Mouse (Mus musculus) lung, postnatal 4 days (tissue): ENCODE measurements around the gene Macc1.
"Not testable (repeated sequence)": the region's sequence is repeated elsewhere in the genome, so short reads cannot be mapped to it uniquely, and the experiment has no call there.

Experiments
- DNase-seq, 2 experiments: peaks; one replicate each; pipeline ENCODE4 v3.0.0; 2021

The Macc1 gene

DNA sequence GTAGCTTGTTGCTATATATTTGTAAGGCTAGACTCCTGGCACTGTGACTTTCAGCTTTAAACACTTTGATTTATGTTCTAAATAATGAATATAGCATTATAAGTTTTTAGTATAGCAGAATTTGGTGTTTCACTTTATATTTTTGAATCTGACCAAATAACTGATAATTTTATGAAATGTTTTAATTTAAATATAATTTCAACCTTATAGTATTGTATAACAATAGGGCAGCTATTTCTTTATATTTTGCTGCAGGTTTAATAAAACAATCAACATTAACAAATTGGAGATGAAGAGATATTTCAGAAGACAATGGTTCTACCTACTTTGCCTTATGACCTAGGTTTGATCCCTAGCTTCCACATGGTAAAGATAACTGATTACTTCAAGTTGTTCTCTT is at the start of gene Macc1:
Macc1 (plus strand) TSS at position 301 of the 400 bp plus-strand sequence.
- no peak for DNase-seq

DNA sequence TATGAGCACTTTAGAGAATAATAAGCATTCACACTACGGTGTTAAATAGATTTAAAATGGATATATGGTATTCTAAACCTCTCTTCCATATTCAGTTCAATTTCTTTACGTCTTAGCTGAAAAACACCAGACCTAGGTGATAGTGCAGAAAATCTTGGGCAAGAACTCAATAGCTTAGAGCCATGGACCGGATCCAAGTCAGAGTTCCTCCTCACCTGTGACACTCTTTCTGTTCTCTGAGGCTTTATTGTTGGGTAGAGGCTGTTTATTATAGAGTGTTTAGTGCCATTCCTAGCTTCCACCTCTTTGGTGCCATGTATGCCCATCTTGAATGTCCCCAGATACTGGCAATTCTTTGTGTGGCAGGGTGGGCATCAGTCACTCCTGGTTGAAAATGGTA is 49.6 kb upstream of the Macc1 start:
- no peak for DNase-seq

DNA sequence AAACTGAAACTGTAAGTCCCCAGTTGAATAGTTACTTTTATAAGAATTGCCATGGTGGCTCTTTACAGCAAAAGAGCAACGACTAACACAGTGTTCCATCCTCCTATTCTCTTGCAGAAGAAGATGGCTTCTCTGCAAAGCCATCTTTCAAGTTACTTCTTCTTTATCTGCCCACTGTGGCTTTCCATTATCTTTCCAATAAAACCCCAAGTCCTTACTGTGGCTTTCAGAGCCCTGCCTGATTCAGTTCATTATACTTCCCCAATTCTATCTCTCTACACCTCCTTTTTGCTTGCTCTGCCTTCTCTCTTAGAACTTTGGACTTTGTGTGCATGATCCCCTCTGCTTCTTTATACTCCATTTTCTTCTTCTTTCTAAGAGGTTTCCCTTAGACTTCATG is 45.3 kb upstream of the Macc1 start:
- no peak for DNase-seq

DNA sequence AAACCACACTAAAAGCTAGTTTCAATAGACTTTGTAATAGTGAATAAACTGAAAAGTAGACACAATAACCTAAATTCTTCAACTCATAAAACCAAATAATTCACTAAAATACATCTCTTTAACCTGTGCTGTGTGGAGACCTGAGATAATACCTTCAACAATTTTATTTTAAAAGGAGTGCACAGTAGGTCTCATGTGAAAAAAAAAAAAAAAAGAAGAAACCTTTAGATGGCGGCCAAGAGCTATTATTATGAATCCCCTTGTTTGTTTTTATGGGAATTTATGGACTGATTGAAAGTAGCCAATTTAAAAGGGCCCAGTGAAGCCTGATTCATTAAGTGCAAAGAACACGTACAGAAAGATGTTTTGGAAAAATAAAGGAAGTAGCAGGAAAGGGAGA is 44.0 kb upstream of the Macc1 start:
- DNase-seq = no peak

DNA sequence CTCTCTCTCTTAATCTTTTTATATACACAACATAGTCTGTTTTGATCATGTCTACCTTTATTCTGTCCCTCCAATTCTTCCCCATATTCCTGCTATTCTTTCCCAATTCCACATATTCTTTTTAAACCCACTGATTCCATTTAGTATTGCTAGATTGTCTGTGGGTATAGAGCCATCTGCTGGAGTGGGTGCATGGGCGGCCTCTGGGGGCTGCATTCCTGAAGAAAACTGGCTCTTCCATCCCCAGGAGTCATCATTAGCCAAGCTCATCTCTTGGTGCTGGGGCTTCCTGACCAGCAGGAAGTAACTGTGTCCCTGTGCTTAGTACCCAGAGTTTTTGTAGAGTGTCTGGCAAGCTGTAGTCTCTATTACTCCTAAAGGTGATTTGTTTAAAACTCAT is 42.1 kb upstream of the Macc1 start:
- no peak for DNase-seq

DNA sequence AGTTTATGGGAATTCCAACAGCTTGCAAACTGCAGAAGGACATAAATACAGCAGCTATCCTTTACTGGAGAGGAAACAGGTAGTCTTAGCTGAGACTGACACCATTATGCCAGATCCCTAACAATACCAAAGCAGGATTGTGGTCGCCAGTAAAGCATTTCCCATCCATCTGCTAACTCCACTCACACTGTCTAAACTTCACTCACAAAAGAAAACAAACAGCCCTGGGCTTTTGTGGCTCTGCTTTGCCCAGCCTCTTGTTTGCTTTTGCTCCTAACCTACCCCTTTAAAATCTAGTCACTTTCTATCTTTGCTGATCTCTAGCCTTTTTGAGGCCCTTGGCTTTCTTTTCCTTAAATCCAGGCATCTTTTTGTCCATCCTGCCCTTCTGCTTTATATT is 40.5 kb upstream of the Macc1 start:
- no peak for DNase-seq

DNA sequence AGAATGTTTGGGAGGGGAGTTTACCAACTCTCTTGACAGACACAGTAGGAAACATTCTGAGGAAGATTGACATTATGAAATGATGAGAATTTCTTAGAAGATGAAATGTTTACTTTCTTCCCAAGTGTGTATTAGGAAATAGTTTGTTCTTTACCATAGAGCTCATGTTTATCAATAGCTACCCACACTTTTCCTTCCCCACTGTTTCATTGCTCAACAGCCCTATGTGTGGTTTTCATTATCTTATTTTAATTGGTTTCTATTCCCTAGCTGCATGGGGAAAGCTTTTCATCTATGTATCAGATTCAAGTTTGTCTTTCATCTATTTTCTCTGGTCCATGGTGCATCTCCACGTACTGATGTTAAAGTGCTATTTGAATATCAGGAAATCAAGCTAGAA is 37.8 kb upstream of the Macc1 start:
- no peak for DNase-seq

DNA sequence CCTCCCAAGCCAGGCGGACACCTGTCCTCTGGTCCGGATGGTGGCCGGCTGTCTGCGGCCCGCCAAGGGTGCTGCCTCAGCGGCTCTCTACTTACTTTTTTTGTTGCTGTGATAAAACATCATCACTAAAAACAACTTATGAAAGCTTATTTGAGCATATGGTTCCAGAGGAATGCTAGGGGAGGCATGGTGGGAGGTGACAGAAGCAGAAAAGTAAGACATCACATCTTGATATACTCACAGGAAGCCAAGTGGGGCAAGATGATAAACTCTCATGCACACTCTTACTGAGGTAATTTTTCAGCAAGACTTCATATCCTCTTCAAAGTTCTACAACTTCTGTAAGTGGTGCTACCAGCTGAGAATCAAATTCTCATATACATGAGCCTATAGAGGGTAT is 22.5 kb upstream of the Macc1 start:
- no peak for DNase-seq

DNA sequence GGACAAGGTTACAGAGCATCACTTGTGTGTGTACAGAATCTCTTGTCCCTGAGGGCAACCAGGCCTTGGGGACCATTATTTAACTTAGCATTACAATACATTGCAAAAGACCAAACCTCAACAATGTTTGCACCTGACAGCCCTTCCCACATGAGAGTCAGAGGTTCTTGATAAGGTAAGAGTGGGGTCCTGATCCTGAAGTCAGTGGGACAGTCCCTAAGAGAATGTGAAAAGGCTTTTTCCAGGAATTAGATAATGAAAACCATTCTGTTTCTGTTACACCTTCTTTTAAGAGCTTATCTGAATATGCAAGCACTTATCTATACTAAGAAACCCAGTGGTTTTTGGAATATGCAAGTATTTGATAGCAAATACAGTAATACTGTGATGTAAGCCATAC is 10.5 kb upstream of the Macc1 start:
- DNase-seq = no peak

DNA sequence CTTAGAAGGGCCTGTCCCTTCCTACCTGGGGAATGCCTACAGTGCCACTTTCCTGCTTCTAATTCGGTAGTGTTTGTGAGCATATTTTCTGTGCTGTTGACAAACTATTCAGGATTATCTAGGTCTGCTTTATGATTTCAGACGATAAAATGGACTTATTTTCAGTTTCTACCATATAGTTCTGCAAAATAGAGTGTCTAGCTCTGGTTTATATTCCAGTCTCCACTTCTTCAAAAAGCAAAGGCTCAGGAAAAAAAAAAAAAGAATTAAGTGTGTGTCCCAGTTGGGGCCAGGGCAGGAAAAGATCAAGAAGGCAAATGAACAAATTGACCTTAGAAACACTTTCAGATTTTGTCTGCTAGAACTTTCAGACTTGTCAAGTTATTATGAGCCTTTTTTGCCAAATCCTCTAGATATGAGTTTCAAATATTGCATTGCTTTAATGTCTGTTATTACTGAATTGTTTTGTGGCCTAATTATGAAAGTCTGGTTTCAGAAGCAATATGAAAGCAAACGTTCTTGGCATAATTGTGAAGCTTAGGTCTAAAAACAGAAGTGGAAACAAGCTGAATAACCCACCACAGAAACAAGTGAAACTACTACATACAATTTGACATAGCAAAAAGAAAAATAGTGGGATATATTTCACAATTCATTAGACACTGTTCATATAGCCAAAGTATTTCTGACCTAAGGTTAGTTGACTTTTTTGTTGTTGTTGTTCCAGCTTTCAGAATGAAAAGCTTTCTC is 881 bp upstream of the Macc1 start:
- DNase-seq = no peak

DNA sequence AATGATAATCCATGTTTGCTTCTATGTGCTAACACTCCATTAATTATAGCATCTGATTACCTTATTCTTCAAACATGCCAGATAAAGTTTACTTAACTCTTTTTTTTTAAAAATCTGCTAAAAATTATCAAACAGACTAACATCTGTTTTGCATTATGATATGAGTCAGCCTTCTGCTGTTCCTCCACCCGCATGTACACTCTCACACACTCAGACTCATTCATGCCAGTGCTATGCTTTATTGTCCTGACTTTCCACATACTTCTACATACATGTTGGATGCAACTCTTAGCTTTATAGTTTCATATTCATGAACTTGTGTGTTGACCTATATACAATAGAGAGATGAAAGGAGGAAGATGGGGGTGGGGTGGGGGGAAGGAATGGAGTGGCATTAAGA is 4.7 kb downstream of the Macc1 start:
- DNase-seq = no peak

DNA sequence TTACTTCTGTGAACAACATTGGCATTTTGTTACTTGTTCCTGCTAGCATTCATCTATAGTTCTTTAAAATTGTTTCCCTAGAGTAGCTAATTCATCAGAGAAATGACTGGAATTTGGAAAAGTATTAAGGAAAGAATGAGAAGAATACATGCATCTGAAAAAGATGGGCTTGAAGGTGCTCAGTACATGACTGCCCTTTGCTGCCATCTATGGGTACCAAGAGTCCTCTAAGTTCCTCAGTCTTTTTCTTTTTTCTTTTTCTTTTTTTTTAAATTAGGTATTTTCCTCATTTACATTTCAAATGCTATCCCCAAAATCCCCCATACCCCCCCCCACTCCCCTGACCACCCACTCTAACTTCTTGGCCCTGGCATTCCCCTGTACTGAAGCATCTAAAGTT is 11.3 kb downstream of the Macc1 start:
- DNase-seq = no peak

DNA sequence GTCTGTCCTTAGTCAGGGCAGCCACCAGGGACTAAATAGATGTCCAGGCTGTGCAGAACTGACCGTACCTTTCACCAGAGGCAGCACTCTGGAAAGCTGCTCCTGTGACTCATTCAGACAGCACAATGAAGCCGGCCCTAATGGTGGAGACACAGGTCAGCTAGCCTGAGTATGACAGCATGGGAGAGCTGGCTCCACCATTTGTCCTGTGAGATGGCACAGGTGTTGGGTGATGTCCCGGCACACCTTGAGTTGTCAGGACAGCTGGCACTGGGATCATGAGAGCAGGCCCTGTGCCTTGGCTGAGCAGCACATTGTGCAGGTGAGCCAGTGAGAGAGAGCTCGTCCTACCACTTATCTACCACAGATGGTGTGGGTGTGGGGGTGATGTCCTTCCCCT is 16.6 kb downstream of the Macc1 start:
- DNase-seq = no peak

DNA sequence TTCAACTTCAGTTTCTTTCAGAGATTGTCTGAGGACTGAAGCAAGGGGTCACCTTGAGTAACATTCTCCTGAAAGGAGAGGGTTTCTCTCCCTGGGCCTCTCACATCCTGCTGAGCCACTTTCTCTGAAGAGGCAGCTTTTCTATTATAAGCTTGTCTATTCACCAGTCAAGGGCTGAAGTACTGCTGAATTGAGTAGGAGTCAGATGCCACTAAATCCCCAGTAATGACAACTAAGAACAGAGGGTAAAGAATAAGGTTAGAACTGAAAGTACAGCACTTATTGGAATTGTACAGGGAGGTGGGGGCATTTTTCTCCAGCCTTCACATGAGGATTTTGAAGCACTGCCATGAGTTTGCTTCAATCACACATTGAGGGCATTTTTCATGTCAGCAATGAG is 19.3 kb downstream of the Macc1 start:
- DNase-seq = no peak

DNA sequence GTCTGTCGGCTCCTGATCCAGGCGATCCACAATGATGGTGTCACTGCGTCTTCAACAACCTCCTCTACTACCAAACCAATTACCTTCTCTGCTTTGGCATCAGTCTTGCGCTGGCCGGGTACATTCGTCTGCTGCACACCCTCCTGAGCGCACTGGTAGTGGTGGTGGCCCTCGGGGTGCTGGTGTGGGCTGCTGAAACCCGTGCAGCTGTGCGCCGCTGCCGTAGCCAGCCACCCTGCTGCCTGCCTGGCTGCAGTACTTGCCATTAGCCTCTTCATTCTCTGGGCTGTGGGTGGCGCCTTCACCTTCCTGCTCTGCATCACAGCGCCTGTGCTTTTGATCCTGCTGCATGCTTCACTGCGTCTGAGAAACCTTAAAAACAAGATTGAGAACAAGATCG is 38.5 kb downstream of the Macc1 start:
- DNase-seq = not testable (repeated sequence)

DNA sequence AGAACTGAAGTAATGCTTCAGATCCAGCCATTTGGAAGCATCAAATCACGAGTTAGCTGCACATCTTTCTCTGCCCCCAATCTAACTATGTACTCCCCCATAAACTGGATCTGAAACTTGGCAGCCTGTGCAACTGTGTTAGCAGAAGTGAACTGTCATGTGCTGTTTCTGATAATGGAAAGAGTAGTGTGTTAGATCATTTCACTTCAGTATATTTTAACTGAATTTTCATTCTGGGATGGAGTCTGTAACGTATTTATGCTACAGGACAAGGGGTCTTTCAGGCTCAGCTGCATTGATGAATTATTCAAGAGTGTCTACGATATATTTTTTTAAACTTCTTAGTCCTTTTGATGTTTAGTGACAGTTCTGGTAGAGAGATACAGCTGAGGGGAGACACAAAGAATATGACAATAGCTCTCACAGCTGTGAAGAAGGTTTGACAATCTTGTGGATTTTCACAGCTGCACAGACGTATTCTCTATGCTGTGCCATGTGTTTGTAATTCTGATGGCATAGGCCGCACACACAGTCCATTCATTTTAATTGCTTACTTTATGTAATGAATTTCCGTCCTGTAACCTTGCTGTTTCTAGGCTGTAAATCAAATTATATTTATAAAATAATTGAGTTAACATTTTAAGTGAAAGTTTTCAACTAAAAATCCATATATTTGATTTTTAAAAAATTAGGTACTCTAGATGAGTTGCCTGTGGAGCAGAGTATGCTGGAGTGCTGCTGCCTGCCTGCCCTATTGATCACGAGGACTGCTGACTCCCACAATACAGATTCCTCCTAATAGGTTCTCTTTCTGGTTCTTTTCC is 43.6 kb downstream of the Macc1 start:
- DNase-seq = no peak

DNA sequence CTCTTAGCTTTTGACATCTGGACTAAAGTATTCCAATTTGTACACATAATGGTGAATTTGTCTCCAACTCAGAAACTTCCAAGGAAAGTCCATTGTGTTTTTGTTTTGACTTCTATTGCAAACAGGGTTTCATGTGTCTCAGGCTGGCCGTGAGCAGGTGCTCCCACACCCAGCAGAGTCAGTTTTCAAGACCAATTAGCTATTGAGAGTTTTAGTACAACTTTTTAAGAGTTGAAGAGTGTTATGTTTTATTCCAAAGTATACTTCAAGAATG is 44.1 kb downstream of the Macc1 start:
- DNase-seq = no peak

DNA sequence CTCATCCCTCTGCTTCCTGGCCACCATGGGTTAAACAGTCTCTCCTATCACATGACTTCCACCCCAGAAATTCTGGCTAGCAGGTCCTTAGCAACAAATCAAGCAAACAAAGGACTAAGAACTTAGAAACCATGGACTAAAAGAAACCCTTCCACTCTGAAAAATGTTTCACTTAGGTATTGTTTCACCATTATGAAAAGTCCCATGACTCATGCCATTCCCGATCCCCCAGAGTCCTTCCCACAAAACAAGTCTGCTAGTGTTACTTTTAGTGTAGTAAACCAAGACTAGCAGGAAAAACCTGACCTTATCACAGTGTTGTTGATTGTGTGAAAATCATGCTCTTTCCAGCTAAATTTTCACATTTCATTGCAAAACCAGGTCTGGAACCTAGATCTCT is 51.0 kb downstream of the Macc1 start:
- no peak for DNase-seq

DNA sequence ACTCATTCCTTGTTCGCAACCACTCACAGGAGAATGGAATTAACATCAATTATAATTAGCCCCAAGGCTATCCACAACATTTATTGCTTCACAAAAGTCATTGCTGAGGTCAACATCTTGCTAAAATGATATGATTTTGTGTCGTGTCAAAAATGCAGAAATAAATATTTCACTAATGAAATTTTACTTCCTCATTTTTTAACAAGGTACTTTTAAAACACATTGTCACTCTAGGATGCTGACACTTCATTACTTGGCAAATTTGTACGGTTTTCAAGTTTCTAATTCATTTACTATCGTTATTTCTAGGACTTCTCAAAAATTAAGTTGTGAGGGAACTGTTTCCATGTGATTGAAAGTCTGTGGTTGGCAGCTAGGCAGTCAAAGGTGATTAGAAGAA is 55.8 kb downstream of the Macc1 start:
- no peak for DNase-seq

DNA sequence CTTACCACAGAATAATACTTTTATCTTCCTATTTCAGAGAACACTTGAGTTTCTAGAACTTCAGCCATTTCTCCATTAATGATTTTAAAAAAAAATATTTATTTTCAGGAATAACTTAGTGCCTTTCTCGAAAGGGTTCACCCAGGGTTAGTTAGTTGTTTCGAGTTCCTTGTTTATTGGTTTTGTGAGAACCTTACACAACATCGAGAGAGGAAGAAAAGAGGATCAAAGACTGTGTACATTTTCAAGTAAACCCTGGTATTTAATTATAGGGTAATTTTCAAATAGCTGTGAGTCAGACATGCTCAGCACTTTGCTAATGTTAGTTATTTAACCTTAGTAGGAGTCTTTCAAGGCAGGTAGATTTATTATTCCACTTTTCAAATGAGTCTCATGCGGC is 58.3 kb downstream of the Macc1 start:
- DNase-seq = no peak

DNA sequence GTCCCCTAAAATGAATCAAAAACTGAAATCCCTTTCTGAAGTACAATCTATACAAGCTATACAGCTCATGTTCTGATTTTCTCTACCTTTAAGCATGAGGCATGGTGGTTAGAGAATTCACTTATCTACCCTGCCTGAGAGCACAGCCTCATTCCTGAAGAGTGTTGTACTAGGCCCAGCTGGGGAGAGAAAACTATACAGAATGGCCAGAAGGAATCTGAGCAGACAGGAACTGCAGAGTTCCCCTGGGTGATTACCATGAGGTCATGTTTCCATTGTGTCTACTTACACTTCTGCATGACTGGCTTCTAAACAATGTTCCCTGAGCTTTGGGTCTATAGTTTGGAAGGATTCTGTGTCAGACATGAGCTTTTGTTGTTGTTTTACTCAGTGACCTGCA is 62.8 kb downstream of the Macc1 start:
- no peak for DNase-seq

DNA sequence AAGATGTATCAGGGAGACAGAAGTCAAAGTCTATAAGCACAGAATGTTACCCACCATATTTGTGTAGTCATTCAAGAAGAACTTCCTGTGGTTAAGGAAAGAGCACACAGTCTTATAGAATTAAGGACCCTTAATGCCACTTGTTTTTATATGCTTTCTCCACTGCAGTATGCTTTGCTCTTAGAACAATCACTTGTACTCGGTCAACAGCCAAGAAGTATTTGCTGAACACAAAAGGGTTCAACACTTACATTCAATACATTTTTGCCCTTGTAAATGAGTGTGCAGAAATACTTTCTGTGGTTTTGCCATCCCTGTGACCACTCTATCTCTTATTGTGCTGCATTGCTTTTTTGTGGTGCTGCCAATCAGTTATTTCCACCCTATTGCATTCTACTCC is 67.8 kb downstream of the Macc1 start:
- DNase-seq = peak in 1 of 2 experiments; percentile 8

DNA sequence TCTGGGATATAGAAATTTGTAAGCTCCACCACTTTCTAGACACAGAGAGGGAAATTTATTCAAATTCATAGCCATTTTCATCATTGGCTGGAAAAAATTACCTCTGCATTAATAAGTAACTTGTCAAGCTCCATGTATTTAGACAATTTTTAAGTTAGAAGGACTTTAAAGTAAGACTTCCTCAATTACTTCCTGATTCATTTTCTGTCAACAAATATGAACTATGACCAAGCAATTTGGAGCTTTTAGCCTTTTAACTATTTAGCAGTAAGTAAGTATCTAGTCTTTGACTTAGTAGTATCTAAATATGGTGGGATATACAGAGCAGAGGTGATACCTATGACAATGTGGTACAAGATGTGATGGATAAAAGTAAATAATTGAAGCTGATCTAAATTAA is 72.2 kb downstream of the Macc1 start:
- no peak for DNase-seq

DNA sequence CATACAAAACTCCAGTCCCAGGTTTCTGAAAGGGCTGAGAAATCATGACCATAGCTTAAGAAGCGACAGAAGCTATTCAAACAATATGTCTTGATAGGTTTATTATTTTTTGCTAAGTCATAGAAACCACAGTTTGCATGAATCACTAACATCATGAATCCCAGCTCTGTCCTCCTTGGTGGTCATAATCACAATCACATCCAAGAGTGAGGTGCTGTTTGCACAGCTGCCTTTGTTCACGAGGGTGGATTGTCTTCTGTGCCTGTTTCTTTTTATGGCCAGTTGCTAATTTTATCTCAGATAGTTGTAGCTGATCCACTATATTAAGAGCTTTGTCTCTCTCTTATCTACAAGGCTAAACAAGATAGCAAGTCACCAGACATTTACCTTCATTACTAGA is 72.6 kb downstream of the Macc1 start:
- no peak for DNase-seq

DNA sequence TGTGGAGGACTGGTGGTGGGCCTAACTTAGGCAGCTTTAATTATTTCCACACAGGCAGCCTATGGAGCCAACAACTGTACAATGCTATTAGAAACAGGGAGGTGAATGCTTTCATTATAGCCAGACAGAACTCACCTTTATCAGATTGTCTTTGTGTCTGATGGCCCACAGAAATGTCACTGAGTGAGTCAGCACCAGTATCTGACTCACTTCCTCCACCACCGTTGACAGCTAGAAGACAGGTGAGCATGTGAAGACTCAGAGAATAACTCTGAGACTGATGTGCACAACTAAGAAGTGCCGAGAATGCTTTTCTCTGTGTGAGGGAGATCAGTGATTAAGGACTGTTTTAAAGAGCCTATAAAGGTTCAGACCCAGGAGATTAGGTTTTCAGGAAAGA is 73.9 kb downstream of the Macc1 start:
- no peak for DNase-seq
